Mouse (Mus musculus) Patski (cell line): ENCODE results near the gene Mtmr4. TPM values are rescaled to one million over a fixed set of nuclear protein-coding genes. Genes with fewer than 3 reads are reported as not detected.
A peak's percentile ranks its signal among the peaks of the same experiment; 100 is the strongest.

Experiments used
- ATAC-seq: fragments of 100-300 bp; one replicate; pipeline ENCODE4 v1.8.0; 2021
- CTCF ChIA-PET: fragments of 350-600 bp; sonication (Branson Sonifier 250); formaldehyde crosslinking; loops from one replicate; lab custom pipeline; 2022; ENCODE audit warnings: inconsistent platforms; lab: Charles Lee
- POLR2A ChIA-PET: fragments of 350-600 bp; sonication (Branson Sonifier 250); formaldehyde crosslinking; loops from one replicate; lab custom pipeline; 2022; ENCODE audit warnings: antibody characterized with exemption, inconsistent platforms; lab: Charles Lee
- DNase-seq: peaks from one replicate; pipeline ENCODE4 v3.0.0-alpha.2; 2011; ENCODE audit warnings: low read depth, low spot score
- H3K27me3 ChIP-seq: fragments of 371-371 bp; one replicate; pipeline ENCODE4 v1.5.1; 2021
- CTCF ChIP-seq: fragments of 100-300 bp; IDR thresholded peaks from one replicate; pipeline ENCODE4 v1.5.1; 2021
- in situ Hi-C: fragments of 300-500 bp; cut with MboI; formaldehyde crosslinking; loops from 3 replicates; pipeline ENCODE4 v1.11.1; 2018; ENCODE audit warnings: low pct_unique_long_range_greater_than_20kb, mixed read lengths
- polyA plus RNA-seq: library from polyadenylated mRNA; unstranded; gene quantifications from one replicate; pipeline ENCODE4 v1.2.3, GENCODE M21; 2021

The Mtmr4 gene
- polyA plus RNA-seq, 1 experiment from 2014 or later, result 53.2 TPM

- TF ChIP-seq CTCF, result no peak
- POLR2A ChIA-PET, result no interaction called here
- H3K27me3 ChIP-seq, result no peaks in the 10 kb centered on the region
- ATAC-seq, result no peak
- DNase-seq, result no peak
- in situ Hi-C loops, result no loop called here
- CTCF ChIA-PET, result interaction anchor here (0.9 to 1.5 kb wide), 2 partner anchors 21 to 73 kb away, joined by 3 read pairs; no protein-coding TSS in a partner anchor
Observed at GRCm38 (mm10) chr11:87654693-87655092, 62.7 kb downstream of the Mtmr4 start.

GRCm38 (mm10) chr11:87659216-87659615 is 67.3 kb downstream of the Mtmr4 start:
- CTCF ChIA-PET, result no interaction called here
- ATAC-seq (no peak), DNase-seq (no peak)

GRCm38 (mm10) chr11:87662407-87662806 is 70.4 kb downstream of the Mtmr4 start, which contains the start of gene Rnf43:
Rnf43 (plus strand) TSS chr11:87662722.
- in situ Hi-C loops, result loop anchor here (5.0 kb wide), 2 partner anchors 75 to 110 kb away; partner anchors contain the start of gene Supt4a
- peak; percentile 95 for TF ChIP-seq CTCF
- DNase-seq (peak; percentile 75), ATAC-seq (peak; percentile 80)
- H3K27me3 ChIP-seq, result no peaks in the 10 kb centered on the region
- ChIA-PET POLR2A (no interaction called here), CTCF (interaction anchor here (0.8 to 2.9 kb wide), 17 partner anchors 9 to 110 kb away, joined by 3 to 10 read pairs (median 3); partner anchors contain the start of gene Supt4a)

More at GRCm38 (mm10) chr11:87659216-87659615, 67.3 kb downstream of the Mtmr4 start:
- in situ Hi-C loops, result no loop called here
- H3K27me3 ChIP-seq, result no peaks in the 10 kb centered on the region
- POLR2A ChIA-PET, result no interaction called here
- no peak for TF ChIP-seq CTCF

GRCm38 (mm10) chr11:87662822-87663221 is 70.9 kb downstream of the Mtmr4 start:
- ChIA-PET POLR2A (no interaction called here), CTCF (interaction anchor here (0.8 to 2.9 kb wide), 17 partner anchors 8 to 109 kb away, joined by 3 to 10 read pairs (median 3); partner anchors contain the start of gene Supt4a)
- H3K27me3 ChIP-seq, result no peaks in the 10 kb centered on the region
- TF ChIP-seq CTCF, result no peak
- in situ Hi-C loops, result loop anchor here (5.0 kb wide), 2 partner anchors 74 to 109 kb away; partner anchors contain the start of gene Supt4a
- DNase-seq (no peak), ATAC-seq (no peak)

- ATAC-seq, result no peak
- in situ Hi-C loops, result loop anchor here (5.0 kb wide), 2 partner anchors 73 to 108 kb away; partner anchors contain the start of gene Supt4a
- DNase-seq, result no peak
- TF ChIP-seq CTCF, result no peak
- POLR2A ChIA-PET, result interaction anchor here (0.7 kb wide), 1 partner anchor 70 kb away, joined by 3 read pairs; no protein-coding TSS in a partner anchor
- no peaks in the 10 kb centered on the region for H3K27me3 ChIP-seq
- CTCF ChIA-PET, result interaction anchor here (2.7 to 2.9 kb wide), 2 partner anchors 12 to 108 kb away, joined by 10 read pairs; no protein-coding TSS in a partner anchor
Observed at GRCm38 (mm10) chr11:87663948-87664347, 72.0 kb downstream of the Mtmr4 start.

- CTCF ChIA-PET, result interaction anchor here (2.9 kb wide), 1 partner anchor 11 kb away, joined by 10 read pairs; no protein-coding TSS in a partner anchor
- no peaks in the 10 kb centered on the region for H3K27me3 ChIP-seq
- in situ Hi-C loops, result loop anchor here (5.0 kb wide), 2 partner anchors 73 to 108 kb away; partner anchors contain the start of gene Supt4a
- ATAC-seq (no peak), DNase-seq (no peak)
- POLR2A ChIA-PET, result interaction anchor here (1.3 kb wide), 1 partner anchor 25 kb away, joined by 3 read pairs; no protein-coding TSS in a partner anchor
- TF ChIP-seq CTCF, result no peak
Observed at GRCm38 (mm10) chr11:87664521-87664920, 72.6 kb downstream of the Mtmr4 start.

- no peaks in the 10 kb centered on the region for H3K27me3 ChIP-seq
- TF ChIP-seq CTCF, result no peak
- ATAC-seq, result no peak
- POLR2A ChIA-PET, result interaction anchor here (0.6 to 1.3 kb wide), 3 partner anchors 25 to 1055 kb away, joined by 3 read pairs; no protein-coding TSS in a partner anchor
- in situ Hi-C loops, result no loop called here
- no peak for DNase-seq
- CTCF ChIA-PET, result interaction anchor here (2.9 kb wide), 1 partner anchor 11 kb away, joined by 10 read pairs; no protein-coding TSS in a partner anchor
Observed at GRCm38 (mm10) chr11:87665224-87665623, 73.3 kb downstream of the Mtmr4 start.

GRCm38 (mm10) chr11:87665658-87666057 is 73.7 kb downstream of the Mtmr4 start:
- POLR2A ChIA-PET, result interaction anchor here (0.6 to 1.3 kb wide), 3 partner anchors 24 to 1055 kb away, joined by 3 read pairs; no protein-coding TSS in a partner anchor
- no peak for TF ChIP-seq CTCF
- DNase-seq (no peak), ATAC-seq (no peak)
- H3K27me3 ChIP-seq, result no peaks in the 10 kb centered on the region
- CTCF ChIA-PET, result no interaction called here
- in situ Hi-C loops, result no loop called here

Other genes starting within 250 kb of the Mtmr4 start
- 0.35 TPM for gene Ppm1e, start 233.1 kb upstream of the Mtmr4 start, polyA plus RNA-seq
- gene Rad51c, start 187.2 kb upstream of the Mtmr4 start, polyA plus RNA-seq, result 7.6 TPM
- 0.24 TPM for gene Tex14, start 187.1 kb upstream of the Mtmr4 start, polyA plus RNA-seq
- gene Gm11492, start 25.5 kb upstream of the Mtmr4 start, polyA plus RNA-seq, result not detected
- 458 TPM for gene Sept4, start 23.3 kb upstream of the Mtmr4 start, polyA plus RNA-seq
- 0.04 TPM for gene Hsf5, start 25.0 kb downstream of the Mtmr4 start, polyA plus RNA-seq
- 6.0 TPM for gene Rnf43, start 70.6 kb downstream of the Mtmr4 start, polyA plus RNA-seq
- 99.6 TPM for gene Supt4a, start 145.4 kb downstream of the Mtmr4 start, polyA plus RNA-seq
- 9.5 TPM for gene Tspoap1, start 168.4 kb downstream of the Mtmr4 start, polyA plus RNA-seq
- gene Mpo, start 201.4 kb downstream of the Mtmr4 start, polyA plus RNA-seq, result not detected
- gene Lpo, start 236.1 kb downstream of the Mtmr4 start, polyA plus RNA-seq, result not detected